Mouse (Mus musculus) frontal cortex, adult 2 months (tissue): ENCODE measurements at regions not wholly inside any gene's neighbourhood (a gene's known extent, or its start where the extent isn't known, plus 50 kb on each side); places are given as distances from the start of the nearest gene placed in this dataset.

ENCODE experiments used
- DNase-seq, 2 experiments: peaks; one replicate each; pipeline ENCODE4 v3.0.0; 2022; ENCODE audit warnings: low spot score in 1 of 2; ENCODE audit errors: extremely low spot score in 1 of 2

GRCm38 (mm10) chr5:119448494-119448893, 222.0 kb upstream of the Tbx3 start:
- DNase-seq: no peak

GRCm38 (mm10) chr5:119449166-119449565, 221.3 kb upstream of the Tbx3 start:
- DNase-seq: no peak

GRCm38 (mm10) chr5:119459751-119460150, 210.7 kb upstream of the Tbx3 start:
- no peak for DNase-seq

- DNase-seq: peak in 1 of 2 experiments; percentile 4
Observed at GRCm38 (mm10) chr5:119462659-119463530, 207.6 kb upstream of the Tbx3 start.

GRCm38 (mm10) chr5:119464553-119464952, 205.9 kb upstream of the Tbx3 start:
- DNase-seq: no peak

GRCm38 (mm10) chr5:119467346-119468085, 203.0 kb upstream of the Tbx3 start:
- DNase-seq: peak in 1 of 2 experiments; percentile 20

GRCm38 (mm10) chr5:119477926-119478325, 192.5 kb upstream of the Tbx3 start:
- no peak for DNase-seq

- DNase-seq: peak in 1 of 2 experiments; percentile 22
Observed at GRCm38 (mm10) chr5:119478331-119478730, 192.1 kb upstream of the Tbx3 start.

GRCm38 (mm10) chr5:119480191-119481190, 190.0 kb upstream of the Tbx3 start:
- peak; percentile 25 to 50 for DNase-seq

- DNase-seq: no peak
Observed at GRCm38 (mm10) chr5:119483706-119484105, 186.8 kb upstream of the Tbx3 start.

GRCm38 (mm10) chr5:119486196-119486595, 184.3 kb upstream of the Tbx3 start:
- no peak for DNase-seq

GRCm38 (mm10) chr5:119487184-119487583, 183.3 kb upstream of the Tbx3 start:
- DNase-seq: no peak

- DNase-seq: peak; percentile 4 to 33
Observed at GRCm38 (mm10) chr5:119497501-119497900, 173.0 kb upstream of the Tbx3 start.

- no peak for DNase-seq
Observed at GRCm38 (mm10) chr5:119498431-119498830, 172.0 kb upstream of the Tbx3 start.

- DNase-seq: no peak
Observed at GRCm38 (mm10) chr5:119507709-119508108, 162.8 kb upstream of the Tbx3 start.

GRCm38 (mm10) chr5:119518506-119519252, 151.8 kb upstream of the Tbx3 start:
- DNase-seq: no peak

- no peak for DNase-seq
Observed at GRCm38 (mm10) chr5:119524171-119524570, 146.3 kb upstream of the Tbx3 start.

- no peak for DNase-seq
Observed at GRCm38 (mm10) chr5:119525960-119526359, 144.5 kb upstream of the Tbx3 start.

GRCm38 (mm10) chr5:119530009-119530408, 140.5 kb upstream of the Tbx3 start:
- DNase-seq: no peak

- no peak for DNase-seq
Observed at GRCm38 (mm10) chr5:119534946-119535345, 135.5 kb upstream of the Tbx3 start.
